Mouse (Mus musculus) intestine, embryonic 14.5 days (tissue): ENCODE measurements around the gene Mycs. TPM values are rescaled to one million over a fixed set of nuclear protein-coding genes. Genes with fewer than 3 reads are reported as not detected.

Experiments used
- ATAC-seq: fragments of 200-750 bp; cut with Nextera tagmentation; replicated peaks from 2 replicates; pipeline ENCODE4 v1.8.0; 2017; ENCODE audit warnings: low read depth, moderate number of reproducible peaks, moderate TSS enrichment, moderate library complexity; ENCODE audit not compliant: low FRiP score, low TSS enrichment
- DNase-seq: peaks from one replicate; pipeline ENCODE4 v3.0.0-alpha.2; 2018; ENCODE audit warnings: low spot score
- H3K27ac ChIP-seq: fragments of 300-500 bp; sonication (generic); 2 replicates; pipeline ENCODE4 v1.5.1; 2014; ENCODE audit warnings: low read depth, mild to moderate bottlenecking, control low read depth
- H3K27me3 ChIP-seq: fragments of 300-500 bp; sonication (generic); replicated peaks from 2 replicates; pipeline ENCODE4 v1.6.1; 2014; ENCODE audit warnings: low read length, control low read depth; ENCODE audit not compliant: control insufficient read depth, insufficient read depth
- H3K36me3 ChIP-seq: fragments of 300-500 bp; sonication (generic); 2 replicates; pipeline ENCODE4 v1.6.1; 2014; ENCODE audit warnings: low read length, control low read depth; ENCODE audit not compliant: control insufficient read depth, insufficient read depth
- H3K4me1 ChIP-seq: fragments of 300-500 bp; sonication (generic); replicated peaks from 2 replicates; pipeline ENCODE4 v1.6.1; 2014; ENCODE audit warnings: low read length, control low read depth, mixed read lengths; ENCODE audit not compliant: control insufficient read depth, insufficient read depth
- H3K4me2 ChIP-seq: fragments of 300-500 bp; sonication (generic); 2 replicates; pipeline ENCODE4 v1.6.1; 2014; ENCODE audit warnings: low read length
- H3K4me3 ChIP-seq: fragments of 300-500 bp; sonication (generic); 2 replicates; pipeline ENCODE4 v1.5.1; 2014; ENCODE audit warnings: low read depth, low read length, control low read depth, mixed read lengths
- H3K9ac ChIP-seq: fragments of 300-500 bp; sonication (generic); 2 replicates; pipeline ENCODE4 v1.6.1; 2014; ENCODE audit warnings: mild to moderate bottlenecking, low read length
- H3K9me3 ChIP-seq: fragments of 300-500 bp; sonication (generic); 2 replicates; pipeline ENCODE4 v1.6.1; 2016; ENCODE audit warnings: low read length, control low read depth; ENCODE audit not compliant: control insufficient read depth
- WGBS: fragments of 180-500 bp; shearing (Covaris S2); extraction: QIAGEN DNeasy Blood & Tissue Kit; methylation state at CpG from one replicate; pipeline ENCODE4 v1.1.7; 2014; 5-methylcytosine and 5-hydroxymethylcytosine counted together
- polyA plus RNA-seq: library from polyadenylated mRNA; unstranded; fragments of >200 nt; fragmentation: Nextera tagmentation; extraction: Ambion mirVana; gene quantifications from 2 replicates; pipeline ENCODE4 v1.2.1, GENCODE M21; 2014

The Mycs gene
- not detected in 2 replicates for polyA plus RNA-seq

- ATAC-seq (no peak), DNase-seq (no peak)
- no peak within 1 kb of the TSS for H3K9ac ChIP-seq
- 0 out of 2 replicates have a peak within 1 kb of the TSS, but pooled peaks have one; percentile 3 for H3K4me3 ChIP-seq
- no peaks in the 10 kb centered on the region for H3K27me3 ChIP-seq
- H3K36me3 ChIP-seq, result no peaks in the 10 kb centered on the region
- 81% methylated on average over 3 of the region's 3 CpGs for WGBS
- no peaks in the 10 kb centered on the region for H3K4me1 ChIP-seq
- no peak within 1 kb of the TSS for H3K27ac ChIP-seq
- H3K4me2 ChIP-seq, result peak within 1 kb of the TSS; percentile 28
- no peaks in the 10 kb centered on the region for H3K9me3 ChIP-seq
Observed at GRCm38 (mm10) chrX:5469165-5469564, at the start of gene Mycs. Gene Mycs (minus strand): TSS chrX:5469265.

- no peak for ATAC-seq
- peak; percentile 51 for DNase-seq
Observed at GRCm38 (mm10) chrX:5468022-5468421, 1.0 kb downstream of the Mycs start.

More at GRCm38 (mm10) chrX:5468022-5468421, 1.0 kb downstream of the Mycs start:
- Histone ChIP-seq H3K27me3 (no peaks in the 10 kb centered on the region), H3K4me3 (0 out of 2 replicates have a peak overlapping the region, but pooled peaks have one; percentile 3), H3K9me3 (no peaks in the 10 kb centered on the region), H3K36me3 (no peaks in the 10 kb centered on the region), H3K4me2 (peak overlapping the region; percentile 28), H3K27ac (no peak overlapping the region), H3K9ac (no peak overlapping the region), H3K4me1 (no peaks in the 10 kb centered on the region)
- 18% methylated on average over 23 of the region's 24 CpGs for WGBS

Other genes starting within 250 kb of the Mycs start
- gene Btbd35f7, start 199.8 kb upstream of the Mycs start, polyA plus RNA-seq, result not detected in 2 replicates